Mouse (Mus musculus) adrenal gland, postnatal 36 days (tissue): ENCODE measurements around the gene Adgrd1. TPM values are rescaled to one million over a fixed set of nuclear protein-coding genes. Genes with fewer than 3 reads are reported as not detected.

Experiments
- DNase-seq, 2 experiments: peaks; one replicate each; pipeline ENCODE4 v3.0.0; 2021; ENCODE audit warnings: mixed read lengths in 1 of 2
- total RNA-seq, 2 experiments: library from RNA; stranded (reverse); gene quantifications; 2 replicates each; pipeline ENCODE4 v1.2.3; 2021

The Adgrd1 gene
- total RNA-seq, 2 experiments from 2014 or later = 5.1 to 7.2 TPM

GRCm38 (mm10) chr5:129200132-129200531, 103.6 kb downstream of the Adgrd1 start:
- peak in 1 of 2 experiments; percentile 12 for DNase-seq

- no peak for DNase-seq
Measured at GRCm38 (mm10) chr5:129208279-129208678, 111.7 kb downstream of the Adgrd1 start.

- DNase-seq = no peak
Measured at GRCm38 (mm10) chr5:129208845-129209244, 112.3 kb downstream of the Adgrd1 start.

- DNase-seq = no peak
Measured at GRCm38 (mm10) chr5:129211385-129212031, 115.0 kb downstream of the Adgrd1 start.

- DNase-seq = no peak
Measured at GRCm38 (mm10) chr5:129214023-129214422, 117.5 kb downstream of the Adgrd1 start.

GRCm38 (mm10) chr5:129216001-129216400, 119.5 kb downstream of the Adgrd1 start:
- no peak for DNase-seq

GRCm38 (mm10) chr5:129217481-129218221, 121.1 kb downstream of the Adgrd1 start:
- peak; percentile 57 to 62 for DNase-seq

- DNase-seq = no peak
Measured at GRCm38 (mm10) chr5:129218222-129218505, 121.6 kb downstream of the Adgrd1 start.

- DNase-seq = no peak
Measured at GRCm38 (mm10) chr5:129218537-129218981, 122.0 kb downstream of the Adgrd1 start.

- DNase-seq = no peak
Measured at GRCm38 (mm10) chr5:129219178-129219760, 122.7 kb downstream of the Adgrd1 start.

- no peak for DNase-seq
Measured at GRCm38 (mm10) chr5:129225810-129226450, 129.4 kb downstream of the Adgrd1 start.

GRCm38 (mm10) chr5:129228171-129228570, 131.6 kb downstream of the Adgrd1 start:
- DNase-seq = no peak

GRCm38 (mm10) chr5:129233301-129233700, 136.8 kb downstream of the Adgrd1 start:
- no peak for DNase-seq

- DNase-seq = no peak
Measured at GRCm38 (mm10) chr5:129233881-129234432, 137.4 kb downstream of the Adgrd1 start.

GRCm38 (mm10) chr5:129236366-129236765, 139.8 kb downstream of the Adgrd1 start:
- no peak for DNase-seq

GRCm38 (mm10) chr5:129241865-129242264, 145.3 kb downstream of the Adgrd1 start:
- DNase-seq = no peak

- no peak for DNase-seq
Measured at GRCm38 (mm10) chr5:129242265-129242664, 145.7 kb downstream of the Adgrd1 start.

- no peak for DNase-seq
Measured at GRCm38 (mm10) chr5:129243120-129243519, 146.6 kb downstream of the Adgrd1 start.

GRCm38 (mm10) chr5:129244392-129244791, 147.8 kb downstream of the Adgrd1 start:
- no peak for DNase-seq

- DNase-seq = peak; percentile 17 to 40
Measured at GRCm38 (mm10) chr5:129249080-129249479, 152.5 kb downstream of the Adgrd1 start.
